Mouse (Mus musculus) stomach, adult 2 months (tissue): ENCODE data around the gene Gm21762. TPM values are rescaled to one million over a fixed set of nuclear protein-coding genes. Genes with fewer than 3 reads are reported as not detected.

Experiments used
- polyA plus RNA-seq: library from polyadenylated mRNA; depleted of rRNA; stranded (reverse); fragments of >200 nt; gene quantifications from 2 replicates; pipeline ENCODE4 v1.2.3, GENCODE M21; 2012; rRNA removed

Gene Gm21762
- polyA plus RNA-seq = not detected in 2 replicates

GRCm38 (mm10) chr13:120215847-120216246 is at the start of gene Gm21762:
Gene Gm21762 (minus strand): TSS chr13:120215947.

GRCm38 (mm10) chr13:120262870-120263269 is 47.1 kb upstream of the Gm21762 start, which contains the start of gene AF067061:
Gene AF067061 (plus strand): TSS chr13:120263114.

GRCm38 (mm10) chr13:120238811-120239210 is 23.1 kb upstream of the Gm21762 start, which contains the start of gene Gm21731:
Gene Gm21731 (plus strand): TSS chr13:120239111.

GRCm38 (mm10) chr13:120172133-120172532 is 43.6 kb downstream of the Gm21762 start, which contains the start of gene Gm21818:
Gene Gm21818 (plus strand): TSS chr13:120172433.

Other genes starting within 250 kb of the Gm21762 start
- 0.29 TPM in 1 of 2 replicates, not detected in the other for gene Gm36079, start 188.9 kb downstream of the Gm21762 start, polyA plus RNA-seq
- gene Gm21188, start 163.8 kb downstream of the Gm21762 start, polyA plus RNA-seq = 0.04 TPM in 2 replicates
- gene Gm20767, start 75.7 kb downstream of the Gm21762 start, polyA plus RNA-seq = not detected in 2 replicates
- not detected in 2 replicates for gene Gm21818, start 43.5 kb downstream of the Gm21762 start, polyA plus RNA-seq
- gene Gm21731, start 23.2 kb upstream of the Gm21762 start, polyA plus RNA-seq = not detected in 2 replicates
- gene AF067061, start 47.2 kb upstream of the Gm21762 start, polyA plus RNA-seq = not detected in 2 replicates
- not detected in 2 replicates for gene BC147527, start 84.4 kb upstream of the Gm21762 start, polyA plus RNA-seq
- gene Tcstv3, start 100.9 kb upstream of the Gm21762 start, polyA plus RNA-seq = not detected in 2 replicates